Mouse (Mus musculus) stomach, embryonic 14.5 days (tissue): ENCODE measurements around the gene Sidt1. TPM values are rescaled to one million over a fixed set of nuclear protein-coding genes. Genes with fewer than 3 reads are reported as not detected.

Source experiments
- ATAC-seq: fragments of 200-750 bp; cut with Nextera tagmentation; 2 replicates; pipeline ENCODE4 v1.8.0; 2017; ENCODE audit warnings: low read depth, moderate TSS enrichment; ENCODE audit not compliant: insufficient number of reproducible peaks, insufficient read depth, low FRiP score
- H3K27ac ChIP-seq: fragments of 300-500 bp; sonication (generic); 2 replicates; pipeline ENCODE4 v1.5.1; 2014; ENCODE audit warnings: mild to moderate bottlenecking, low read length, moderate library complexity, mixed read lengths
- H3K27me3 ChIP-seq: fragments of 300-500 bp; sonication (generic); 2 replicates; pipeline ENCODE4 v1.6.1; 2014; ENCODE audit warnings: low read length, control low read depth, mixed read lengths; ENCODE audit not compliant: control insufficient read depth, insufficient read depth
- H3K36me3 ChIP-seq: fragments of 300-500 bp; sonication (generic); 2 replicates; pipeline ENCODE4 v1.6.1; 2014; ENCODE audit warnings: mild to moderate bottlenecking, control low read depth, low read length, moderate library complexity, mixed read lengths; ENCODE audit not compliant: control insufficient read depth, insufficient read depth
- H3K4me1 ChIP-seq: fragments of 300-500 bp; sonication (generic); 2 replicates; pipeline ENCODE4 v1.6.1; 2014; ENCODE audit warnings: low read length, control low read depth, mixed read lengths; ENCODE audit not compliant: control insufficient read depth, insufficient read depth
- H3K4me2 ChIP-seq: fragments of 300-500 bp; sonication (generic); replicated peaks from 2 replicates; pipeline ENCODE4 v1.6.1; 2014; ENCODE audit warnings: low read depth, low read length, control low read depth
- H3K4me3 ChIP-seq: fragments of 300-500 bp; sonication (generic); 2 replicates; pipeline ENCODE4 v1.5.1; 2014; ENCODE audit warnings: low read depth, low read length, control low read depth
- H3K9ac ChIP-seq: fragments of 300-500 bp; sonication (generic); replicated peaks from 2 replicates; pipeline ENCODE4 v1.6.1; 2014; ENCODE audit warnings: low read depth, mild to moderate bottlenecking, control low read depth, low read length, moderate library complexity, mixed read lengths
- H3K9me3 ChIP-seq: fragments of 300-500 bp; sonication (generic); 2 replicates; pipeline ENCODE4 v1.6.1; 2016; ENCODE audit warnings: low read depth, low read length, control low read depth; ENCODE audit not compliant: control insufficient read depth
- WGBS: fragments of 180-500 bp; shearing (Covaris S2); extraction: QIAGEN DNeasy Blood & Tissue Kit; methylation state at CpG from one replicate; pipeline ENCODE4 v1.1.7; 2014; 5-methylcytosine and 5-hydroxymethylcytosine counted together
- polyA plus RNA-seq: library from polyadenylated mRNA; unstranded; fragments of >200 nt; fragmentation: Nextera tagmentation; extraction: Ambion mirVana; gene quantifications from 2 replicates; pipeline ENCODE4 v1.2.1, GENCODE M21; 2014

Sidt1 gene
- polyA plus RNA-seq, 1 experiment from 2014 or later, result 4.5 TPM

DNA sequence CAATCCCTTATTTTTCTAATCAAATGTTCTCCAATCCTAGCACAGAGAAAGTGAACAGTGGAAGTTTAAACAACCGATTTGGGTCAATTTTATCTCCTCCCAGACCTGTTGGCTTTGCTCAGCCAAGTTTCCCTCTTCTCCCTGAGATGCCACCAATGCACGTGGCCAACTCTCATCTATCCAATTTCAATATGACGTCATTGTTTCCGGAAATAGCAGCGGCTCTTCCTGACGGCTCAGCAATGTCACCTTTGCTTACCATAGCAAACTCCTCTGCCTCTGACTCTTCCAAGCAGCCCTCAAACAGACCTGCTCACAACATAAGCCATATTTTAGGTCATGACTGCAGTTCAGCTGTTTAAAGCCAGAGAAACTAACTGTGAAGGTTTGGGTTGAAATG, 111.5 kb downstream of the Sidt1 start:
- Histone ChIP-seq H3K9ac (no peak overlapping the region), H3K27ac (no peak overlapping the region), H3K27me3 (no peaks in the 10 kb centered on the region), H3K9me3 (no peaks in the 10 kb centered on the region), H3K36me3 (peaks cover 25% of the 10 kb centered on the region; the same call in 1 of the 2 replicates), H3K4me1 (no peaks in the 10 kb centered on the region), H3K4me2 (no peak overlapping the region), H3K4me3 (no peak overlapping the region)
- 74% methylated on average over 6 of the region's 6 CpGs for WGBS
- no peak for ATAC-seq

DNA sequence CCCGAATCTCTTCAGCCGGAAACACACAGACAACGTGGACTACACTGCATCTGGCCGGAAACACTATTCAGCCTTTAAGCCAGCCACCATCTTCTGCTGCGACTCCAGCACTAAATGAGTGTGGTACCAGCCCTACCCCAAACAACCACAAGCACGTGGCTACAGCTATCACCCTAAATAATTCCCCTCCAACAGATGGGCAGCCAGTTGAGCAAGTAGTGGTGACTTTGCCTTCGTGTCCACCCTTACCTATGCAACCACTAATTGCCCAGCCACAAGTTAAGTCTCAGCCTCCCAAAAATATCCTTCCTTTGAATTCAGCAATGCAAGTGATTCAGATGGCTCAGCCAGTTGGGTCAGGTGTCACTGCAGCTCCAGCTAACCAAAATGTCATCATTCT, 116.6 kb downstream of the Sidt1 start:
- Histone ChIP-seq H3K4me3 (no peak overlapping the region), H3K9me3 (no peaks in the 10 kb centered on the region), H3K36me3 (peaks cover 44% of the 10 kb centered on the region; the same call in 1 of the 2 replicates), H3K4me1 (no peaks in the 10 kb centered on the region), H3K27me3 (no peaks in the 10 kb centered on the region), H3K27ac (no peak overlapping the region), H3K4me2 (no peak overlapping the region), H3K9ac (no peak overlapping the region)
- no peak for ATAC-seq
- WGBS, result 94% methylated on average over 7 of the region's 7 CpGs

DNA sequence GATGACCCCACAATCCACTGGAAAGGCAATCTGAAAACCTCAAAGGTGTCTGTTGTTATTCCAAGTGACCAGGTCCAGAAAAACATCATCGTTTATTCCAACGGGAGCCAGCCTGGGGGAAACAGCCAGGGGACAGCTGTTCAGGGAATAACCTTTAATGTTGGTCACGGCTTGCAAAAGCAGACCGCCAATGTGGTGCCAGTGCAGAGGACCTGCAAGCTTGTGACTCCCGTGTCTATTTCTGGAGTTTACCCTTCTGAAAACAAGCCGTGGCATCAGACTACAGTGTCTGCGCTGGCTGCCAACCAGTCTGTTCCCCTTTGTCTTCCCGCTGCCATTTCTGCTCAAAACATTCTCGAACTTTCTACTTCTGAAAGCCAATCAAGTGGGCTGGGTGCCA, 117.5 kb downstream of the Sidt1 start:
- Histone ChIP-seq H3K4me3 (no peak overlapping the region), H3K36me3 (peaks cover 44% of the 10 kb centered on the region; the same call in 1 of the 2 replicates), H3K9ac (no peak overlapping the region), H3K27me3 (no peaks in the 10 kb centered on the region), H3K4me1 (no peaks in the 10 kb centered on the region), H3K9me3 (no peaks in the 10 kb centered on the region), H3K27ac (no peak overlapping the region), H3K4me2 (no peak overlapping the region)
- WGBS, result 93% methylated on average over 9 of the region's 9 CpGs
- no peak for ATAC-seq

DNA sequence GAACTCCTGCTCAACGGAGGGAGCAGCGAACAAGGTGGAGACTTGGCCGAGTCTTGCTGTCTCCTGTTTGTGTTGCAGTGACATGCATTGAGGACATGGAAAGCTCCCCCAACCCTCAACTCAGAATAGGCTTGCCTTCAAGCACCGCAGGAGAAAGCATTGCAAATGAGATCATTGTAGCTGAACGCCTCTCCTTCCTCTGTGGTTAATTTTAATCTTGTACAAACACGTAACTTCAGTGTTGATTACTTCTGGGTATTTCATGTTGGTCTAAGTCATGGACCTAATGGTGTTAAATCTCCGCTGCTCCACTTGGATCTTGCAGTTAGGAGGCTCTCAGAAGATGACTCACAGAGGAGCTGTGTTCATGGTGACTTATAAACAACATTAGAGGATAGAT, 120.3 kb downstream of the Sidt1 start:
- Histone ChIP-seq H3K27me3 (no peaks in the 10 kb centered on the region), H3K9ac (no peak overlapping the region), H3K9me3 (no peaks in the 10 kb centered on the region), H3K4me1 (no peaks in the 10 kb centered on the region), H3K4me3 (no peak overlapping the region), H3K36me3 (peaks cover 42% of the 10 kb centered on the region; the same call in 1 of the 2 replicates), H3K4me2 (no peak overlapping the region), H3K27ac (no peak overlapping the region)
- WGBS, result 93% methylated on average over 7 of the region's 7 CpGs
- ATAC-seq, result no peak

DNA sequence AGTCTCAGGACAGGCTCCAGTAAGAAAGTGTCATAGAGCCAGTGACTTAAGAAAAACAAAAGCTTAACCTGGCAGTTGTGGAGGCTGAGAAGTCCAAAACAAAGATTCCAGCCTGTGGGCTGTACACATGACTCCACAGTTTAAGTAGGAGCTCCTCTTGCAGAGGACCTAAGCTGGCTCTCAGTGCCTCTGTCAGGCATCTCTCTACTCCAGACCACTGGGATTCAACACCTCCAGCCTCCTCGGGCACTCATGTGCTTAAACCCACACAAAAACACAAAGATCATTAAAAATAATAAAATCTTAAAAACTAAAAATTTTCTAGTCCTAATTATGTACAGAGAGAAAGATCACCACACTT, 122.0 kb downstream of the Sidt1 start:
- Histone ChIP-seq H3K36me3 (peaks cover 28% of the 10 kb centered on the region; the same call in 1 of the 2 replicates), H3K27me3 (no peaks in the 10 kb centered on the region)
- no peak for ATAC-seq

DNA sequence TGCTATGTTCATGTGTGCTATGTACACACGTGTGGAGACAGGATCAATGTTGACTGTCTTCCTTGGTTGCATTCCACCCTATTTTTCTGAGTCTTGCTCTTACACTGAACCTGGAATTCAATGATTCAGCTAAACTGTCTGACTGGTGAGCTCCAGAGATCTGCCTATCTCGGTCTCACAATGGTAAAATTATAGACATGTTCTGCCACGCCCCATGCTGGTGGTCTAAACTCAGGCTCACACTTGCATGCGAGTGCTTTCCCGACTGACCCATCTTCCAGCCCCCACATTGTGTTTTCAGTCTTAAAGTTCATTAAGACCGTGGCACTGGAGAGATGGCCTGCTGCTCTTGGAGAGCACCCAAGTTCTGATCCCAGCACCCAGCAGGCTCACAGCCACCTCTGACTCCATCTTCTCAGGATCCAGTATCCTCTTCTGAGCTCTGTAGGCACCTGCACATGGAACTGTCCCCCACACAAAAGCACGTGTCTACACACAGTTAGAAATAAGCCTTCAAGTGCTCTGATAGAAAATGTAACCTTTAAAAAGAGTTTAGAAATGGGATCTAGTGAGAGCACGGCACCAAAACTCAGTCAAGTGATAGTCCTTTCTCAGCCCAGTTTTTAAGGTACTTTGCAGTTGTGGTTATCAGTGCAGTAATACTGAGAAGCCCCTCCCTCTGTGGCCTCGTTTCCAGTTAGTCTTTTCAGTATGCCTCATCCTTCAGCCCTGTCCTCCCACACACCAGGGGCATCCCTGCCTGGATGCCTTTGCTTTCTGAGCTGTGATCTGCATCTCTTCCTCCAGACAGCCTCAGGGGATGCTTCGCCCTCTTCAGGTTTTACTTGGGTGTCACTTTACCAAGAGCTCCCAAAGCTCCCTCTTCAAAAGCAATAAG, 122.6 kb downstream of the Sidt1 start:
- WGBS, result 76% methylated on average over 10 of the region's 10 CpGs
- no peaks in the 10 kb centered on the region for H3K27me3 ChIP-seq
- ATAC-seq, result peak; percentile 46; the same call in 1 of the 2 replicates

More for the DNA sequence above, 122.0 kb downstream of the Sidt1 start:
- Histone ChIP-seq H3K4me1 (no peaks in the 10 kb centered on the region), H3K9me3 (no peaks in the 10 kb centered on the region), H3K4me2 (no peak overlapping the region), H3K4me3 (no peak overlapping the region), H3K27ac (no peak overlapping the region), H3K9ac (no peak overlapping the region)
- 89% methylated on average over 1 of the region's 1 CpGs for WGBS

DNA sequence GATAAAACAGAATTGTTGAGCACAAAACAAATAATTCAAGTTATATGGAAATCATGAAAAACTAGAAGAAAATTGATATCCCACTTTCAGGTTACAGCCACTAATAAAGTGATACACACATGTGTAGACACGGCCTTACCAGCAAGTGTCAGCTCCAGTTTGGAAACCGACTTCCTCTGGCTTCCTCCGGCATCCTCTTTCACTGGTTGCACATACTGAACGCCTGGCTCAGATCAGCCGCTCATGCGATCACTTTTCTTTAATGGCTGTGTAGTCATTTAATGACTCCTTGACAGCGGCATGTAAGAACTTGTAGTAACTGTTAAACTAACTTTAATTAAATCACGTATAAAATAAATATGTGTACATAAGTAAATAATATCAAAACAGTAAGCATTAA, 127.0 kb downstream of the Sidt1 start:
- ATAC-seq, result no peak
- Histone ChIP-seq H3K27ac (no peak overlapping the region), H3K9ac (no peak overlapping the region), H3K4me3 (no peak overlapping the region), H3K36me3 (peaks cover 17% of the 10 kb centered on the region), H3K27me3 (no peaks in the 10 kb centered on the region), H3K4me1 (no peaks in the 10 kb centered on the region), H3K9me3 (no peaks in the 10 kb centered on the region), H3K4me2 (no peak overlapping the region)
- 89% methylated on average over 8 of the region's 8 CpGs for WGBS

More for the DNA sequence above, 122.6 kb downstream of the Sidt1 start:
- H3K36me3 ChIP-seq, result peaks cover 23% of the 10 kb centered on the region; the same call in 1 of the 2 replicates
- H3K9ac ChIP-seq, result no peak overlapping the region
- H3K4me2 ChIP-seq, result no peak overlapping the region
- no peaks in the 10 kb centered on the region for H3K4me1 ChIP-seq
- no peaks in the 10 kb centered on the region for H3K9me3 ChIP-seq
- H3K27ac ChIP-seq, result no peak overlapping the region
- H3K4me3 ChIP-seq, result no peak overlapping the region

DNA sequence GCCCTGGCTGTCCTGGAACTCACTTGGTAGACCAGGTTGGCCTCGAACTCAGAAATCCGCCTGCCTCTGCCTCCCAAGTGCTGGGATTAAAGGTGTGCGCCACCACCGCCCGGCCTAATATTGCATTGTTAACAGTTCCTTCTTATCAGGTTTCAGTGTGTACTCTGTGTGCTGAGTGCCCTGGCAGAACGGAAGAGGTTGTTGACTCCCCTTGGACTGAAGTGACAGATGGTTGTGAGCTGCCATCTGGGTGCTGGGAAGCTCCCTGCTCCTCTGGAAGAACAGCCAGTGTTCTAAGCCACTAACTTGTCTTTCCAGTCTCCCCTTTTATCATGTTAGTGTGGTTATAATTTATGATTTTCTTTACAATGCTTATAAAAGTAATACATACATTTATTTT, 128.7 kb downstream of the Sidt1 start:
- H3K36me3 ChIP-seq, result peaks cover 12% of the 10 kb centered on the region
- 71% methylated on average over 6 of the region's 6 CpGs for WGBS
- H3K4me1 ChIP-seq, result no peaks in the 10 kb centered on the region
- no peaks in the 10 kb centered on the region for H3K9me3 ChIP-seq
- ATAC-seq, result no peak
- no peak overlapping the region for H3K9ac ChIP-seq
- H3K27ac ChIP-seq, result no peak overlapping the region
- H3K27me3 ChIP-seq, result no peaks in the 10 kb centered on the region
- no peak overlapping the region for H3K4me3 ChIP-seq
- no peak overlapping the region for H3K4me2 ChIP-seq
